Mouse (Mus musculus) lung, embryonic 15.5 days (tissue): ENCODE data around the gene Ddx17. TPM values are rescaled to one million over a fixed set of nuclear protein-coding genes. Genes with fewer than 3 reads are reported as not detected.
A peak's percentile ranks its signal among the peaks of the same experiment; 100 is the strongest.

Experiments
- ATAC-seq: fragments of 200-750 bp; cut with Nextera tagmentation; 2 replicates; pipeline ENCODE4 v1.8.0; 2017; ENCODE audit warnings: moderate number of reproducible peaks, borderline replicate concordance; ENCODE audit not compliant: low FRiP score, low TSS enrichment; ENCODE audit errors: extremely low read depth
- H3K27ac ChIP-seq: fragments of 300-500 bp; sonication (generic); 2 replicates; pipeline ENCODE4 v1.5.1; 2015; ENCODE audit warnings: moderate library complexity, mild to moderate bottlenecking, inconsistent platforms
- H3K27me3 ChIP-seq: fragments of 300-500 bp; sonication (generic); 2 replicates; pipeline ENCODE4 v1.6.1; 2015; ENCODE audit warnings: inconsistent platforms
- H3K36me3 ChIP-seq: fragments of 300-500 bp; sonication (generic); 2 replicates; pipeline ENCODE4 v1.6.1; 2015; ENCODE audit warnings: inconsistent platforms
- H3K4me1 ChIP-seq: fragments of 300-500 bp; sonication (generic); 2 replicates; pipeline ENCODE4 v1.6.1; 2015; ENCODE audit warnings: inconsistent platforms
- H3K4me2 ChIP-seq: fragments of 300-500 bp; sonication (generic); 2 replicates; pipeline ENCODE4 v1.6.1; 2015; ENCODE audit warnings: inconsistent platforms, mild to moderate bottlenecking, moderate library complexity
- H3K4me3 ChIP-seq: fragments of 300-500 bp; sonication (generic); 2 replicates; pipeline ENCODE4 v1.5.1; 2015; ENCODE audit warnings: mild to moderate bottlenecking, inconsistent platforms
- H3K9ac ChIP-seq: fragments of 300-500 bp; sonication (generic); 2 replicates; pipeline ENCODE4 v1.6.1; 2015; ENCODE audit warnings: inconsistent platforms
- H3K9me3 ChIP-seq: fragments of 300-500 bp; sonication (generic); 2 replicates; pipeline ENCODE4 v1.6.1; 2016; ENCODE audit warnings: inconsistent platforms
- WGBS: fragments of 180-500 bp; shearing (Covaris S2); methylation state at CpG from one replicate; pipeline ENCODE4 v1.1.7; 2015; 5-methylcytosine and 5-hydroxymethylcytosine counted together
- microRNA-seq: library from miRNA; unstranded; fragments of <30 nt; microRNA quantifications from one replicate; pipeline ENCODE4, GENCODE M21; 2016
- polyA plus RNA-seq: library from polyadenylated mRNA; unstranded; fragments of >200 nt; fragmentation: Nextera tagmentation; extraction: Ambion mirVana; gene quantifications from 2 replicates; pipeline ENCODE4 v1.2.1, GENCODE M21; 2015

The Ddx17 gene
- polyA plus RNA-seq, 1 experiment from 2014 or later, result 53.9 TPM

DNA sequence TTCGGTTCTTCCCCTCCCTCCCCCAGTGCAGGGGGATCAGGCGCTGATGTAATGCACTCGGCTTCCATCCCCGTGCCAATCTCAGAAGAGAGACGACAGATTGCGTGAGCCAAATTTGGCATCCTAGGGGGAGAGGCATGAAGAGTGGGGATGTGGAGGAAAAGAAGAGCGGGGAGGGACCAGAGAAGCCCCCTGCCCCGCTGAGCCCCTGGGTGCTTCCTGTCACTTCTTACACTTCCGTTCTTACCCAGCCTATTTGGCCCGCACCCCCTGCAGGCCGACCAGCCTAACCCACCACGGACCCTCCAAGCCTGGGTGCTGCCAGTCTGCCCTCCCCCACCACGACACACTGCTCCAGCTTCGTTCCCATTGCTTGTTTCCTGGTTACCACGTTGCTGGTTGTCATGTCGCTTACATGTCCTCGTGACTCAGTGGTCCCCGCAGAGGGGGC lies 43.6 kb downstream of the Ddx17 start:
- H3K4me2 ChIP-seq, result no peak overlapping the region
- H3K36me3 ChIP-seq, result no peaks in the 10 kb centered on the region
- ATAC-seq, result no peak
- peaks cover 91% of the 10 kb centered on the region for H3K27me3 ChIP-seq
- no peaks in the 10 kb centered on the region for H3K9me3 ChIP-seq
- peaks cover 16% of the 10 kb centered on the region for H3K4me1 ChIP-seq
- no peak overlapping the region for H3K9ac ChIP-seq
- H3K27ac ChIP-seq, result no peak overlapping the region
- H3K4me3 ChIP-seq, result no peak overlapping the region
- WGBS, result 14% methylated on average over 18 of the region's 18 CpGs

DNA sequence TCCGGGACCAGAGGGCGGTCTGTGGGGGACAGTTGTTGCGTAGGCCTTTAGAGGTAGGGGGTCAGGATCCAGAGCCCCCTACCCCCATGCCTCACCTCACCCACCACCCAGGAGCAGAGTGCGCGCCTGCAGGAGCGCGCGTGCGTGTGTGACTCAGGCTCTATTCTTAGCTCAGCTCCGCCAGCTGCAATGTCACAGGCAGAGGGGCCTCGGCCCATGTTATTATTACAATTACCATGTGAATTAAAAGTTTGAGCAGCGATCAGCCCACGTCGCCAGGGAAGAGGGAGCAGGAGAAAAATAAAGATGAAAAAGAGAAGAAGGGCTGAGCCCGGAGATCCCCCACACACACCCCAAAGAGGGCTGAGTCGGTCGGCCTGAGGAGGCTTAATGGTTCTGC lies 46.4 kb downstream of the Ddx17 start:
- no peaks in the 10 kb centered on the region for H3K36me3 ChIP-seq
- no peak overlapping the region for H3K9ac ChIP-seq
- no peaks in the 10 kb centered on the region for H3K9me3 ChIP-seq
- peaks cover 67% of the 10 kb centered on the region for H3K27me3 ChIP-seq
- no peak overlapping the region for H3K4me3 ChIP-seq
- 71% methylated on average over 17 of the region's 17 CpGs for WGBS
- H3K4me1 ChIP-seq, result peaks cover 6% of the 10 kb centered on the region
- no peak overlapping the region for H3K4me2 ChIP-seq
- H3K27ac ChIP-seq, result no peak overlapping the region
- ATAC-seq, result no peak

DNA sequence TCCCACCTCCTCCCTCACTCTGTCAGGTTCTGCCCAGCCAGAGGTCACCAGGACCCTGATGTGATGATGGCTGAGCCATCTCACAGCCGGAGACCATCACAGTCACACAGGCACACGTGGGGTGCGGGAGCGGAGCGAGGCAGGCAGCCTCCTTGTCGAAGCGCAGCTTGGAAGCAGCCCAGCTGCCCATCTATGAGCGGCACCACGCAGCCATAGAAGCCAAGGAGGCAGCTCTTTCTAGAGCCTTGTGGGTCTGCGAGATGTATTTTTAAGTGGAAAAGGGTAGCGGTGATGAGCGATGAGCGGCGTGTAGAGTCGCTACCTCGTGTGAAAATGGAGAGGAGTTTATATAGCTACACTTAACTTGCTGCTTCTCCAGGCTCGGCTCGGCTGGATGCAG lies 53.0 kb downstream of the Ddx17 start:
- 29% methylated on average over 18 of the region's 18 CpGs for WGBS
- Histone ChIP-seq H3K4me2 (no peak overlapping the region), H3K4me3 (no peak overlapping the region), H3K9ac (no peak overlapping the region), H3K27me3 (peaks cover 53% of the 10 kb centered on the region), H3K36me3 (no peaks in the 10 kb centered on the region), H3K27ac (no peak overlapping the region), H3K9me3 (no peaks in the 10 kb centered on the region), H3K4me1 (no peaks in the 10 kb centered on the region)
- ATAC-seq, result no peak

DNA sequence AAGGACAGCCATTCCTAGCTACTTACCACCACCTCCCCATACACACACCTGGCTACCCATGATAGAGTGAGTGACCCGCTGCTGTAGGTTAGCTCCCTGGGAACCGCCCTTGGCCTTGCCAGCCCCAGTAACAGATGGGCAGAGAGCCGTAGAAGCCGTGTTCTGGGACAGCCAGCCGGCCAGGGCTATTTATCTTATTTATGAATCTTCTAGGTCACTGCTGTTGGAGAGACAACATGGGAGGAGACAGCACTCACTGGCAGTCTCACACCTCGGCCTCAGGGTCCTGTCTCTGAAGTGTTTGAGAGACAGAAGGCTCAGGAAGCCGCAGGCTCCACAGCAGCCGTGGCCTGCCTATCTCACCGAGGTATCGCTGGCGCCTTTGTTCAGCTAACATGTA lies 57.1 kb downstream of the Ddx17 start:
- Histone ChIP-seq H3K4me2 (no peak overlapping the region), H3K27ac (no peak overlapping the region), H3K36me3 (no peaks in the 10 kb centered on the region), H3K9ac (no peak overlapping the region), H3K27me3 (peaks cover 38% of the 10 kb centered on the region), H3K4me1 (no peaks in the 10 kb centered on the region), H3K9me3 (no peaks in the 10 kb centered on the region), H3K4me3 (no peak overlapping the region)
- 50% methylated on average over 11 of the region's 11 CpGs for WGBS
- no peak for ATAC-seq

DNA sequence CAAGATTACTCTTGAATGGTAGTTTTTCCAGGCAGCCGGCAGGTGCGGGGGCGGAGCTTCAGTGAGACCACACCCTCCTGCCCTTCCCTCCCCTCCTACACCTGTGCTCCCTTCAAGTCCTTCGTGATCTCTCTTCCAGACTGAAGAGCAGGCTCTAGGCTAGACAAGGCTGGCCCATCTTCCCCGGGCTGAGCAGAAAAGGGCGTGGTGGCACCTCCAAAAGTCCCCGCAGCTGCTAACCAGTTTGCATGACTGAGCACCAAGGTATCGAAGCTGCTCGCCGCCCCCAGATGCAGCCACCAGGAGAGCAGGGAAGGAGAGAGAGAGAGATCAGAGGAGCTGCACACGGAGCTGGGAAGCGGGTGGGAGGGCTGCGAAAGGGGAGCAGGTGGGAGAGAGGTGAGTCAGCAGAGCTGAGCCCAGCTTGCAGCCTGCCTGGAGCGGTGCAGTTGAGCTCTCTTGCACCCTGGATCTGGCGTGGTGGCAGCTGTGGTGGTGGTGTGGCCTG lies 65.3 kb downstream of the Ddx17 start:
- Histone ChIP-seq H3K9me3 (no peaks in the 10 kb centered on the region), H3K27me3 (peaks cover 20% of the 10 kb centered on the region; the same call in 1 of the 2 replicates), H3K9ac (no peak overlapping the region), H3K4me3 (no peak overlapping the region), H3K36me3 (no peaks in the 10 kb centered on the region), H3K4me1 (no peaks in the 10 kb centered on the region), H3K27ac (no peak overlapping the region), H3K4me2 (peak overlapping the region; percentile 42)
- 14% methylated on average over 15 of the region's 15 CpGs for WGBS
- ATAC-seq, result peak; percentile 45; the same call in 1 of the 2 replicates

Small RNA genes lying within 50 kb of the gene (microRNA-seq; reads per million reads assigned to microRNA genes)
- gene Gm27903, result not detected

Other genes starting within 250 kb of the Ddx17 start
- 19.1 and 20.2 TPM in 2 replicates for gene Pla2g6, start 218.4 kb downstream of the Ddx17 start, polyA plus RNA-seq
- gene Maff, start 200.1 kb downstream of the Ddx17 start, polyA plus RNA-seq, result 4.8 and 5.3 TPM in 2 replicates
- gene Tmem184b, start 143.2 kb downstream of the Ddx17 start, polyA plus RNA-seq, result 76.4 and 76.5 TPM in 2 replicates
- 97.2 and 99.0 TPM in 2 replicates for gene Csnk1e, start 91.2 kb downstream of the Ddx17 start, polyA plus RNA-seq
- 0.09 TPM in 1 of 2 replicates, not detected in the other for gene Kcnj4, start 41.5 kb downstream of the Ddx17 start, polyA plus RNA-seq
- gene Kdelr3, start 30.3 kb downstream of the Ddx17 start, polyA plus RNA-seq, result 89.6 and 91.0 TPM in 2 replicates
- gene Dmc1, start 58.4 kb upstream of the Ddx17 start, polyA plus RNA-seq, result 3.3 TPM in 2 replicates
- 1.6 TPM in 2 replicates for gene Fam227a, start 112.2 kb upstream of the Ddx17 start, polyA plus RNA-seq
- gene Cby1, start 112.5 kb upstream of the Ddx17 start, polyA plus RNA-seq, result 63.9 and 65.6 TPM in 2 replicates
- 235 and 247 TPM in 2 replicates for gene Tomm22, start 124.1 kb upstream of the Ddx17 start, polyA plus RNA-seq
- gene Josd1, start 141.2 kb upstream of the Ddx17 start, polyA plus RNA-seq, result 21.1 and 21.2 TPM in 2 replicates
- gene Gtpbp1, start 144.1 kb upstream of the Ddx17 start, polyA plus RNA-seq, result 34.4 and 35.1 TPM in 2 replicates
- 8.6 and 10.1 TPM in 2 replicates for gene Sun2, start 195.8 kb upstream of the Ddx17 start, polyA plus RNA-seq
- 68.8 and 73.7 TPM in 2 replicates for gene Dnal4, start 231.1 kb upstream of the Ddx17 start, polyA plus RNA-seq